Mouse (Mus musculus) cerebellum, postnatal 14 days (tissue): ENCODE results near the gene Sugt1.

Experiments used
- DNase-seq, 2 experiments: peaks; one replicate each; pipeline ENCODE4 v3.0.0; 2021; ENCODE audit warnings: mixed read lengths in 2 of 2

The Sugt1 gene

DNA sequence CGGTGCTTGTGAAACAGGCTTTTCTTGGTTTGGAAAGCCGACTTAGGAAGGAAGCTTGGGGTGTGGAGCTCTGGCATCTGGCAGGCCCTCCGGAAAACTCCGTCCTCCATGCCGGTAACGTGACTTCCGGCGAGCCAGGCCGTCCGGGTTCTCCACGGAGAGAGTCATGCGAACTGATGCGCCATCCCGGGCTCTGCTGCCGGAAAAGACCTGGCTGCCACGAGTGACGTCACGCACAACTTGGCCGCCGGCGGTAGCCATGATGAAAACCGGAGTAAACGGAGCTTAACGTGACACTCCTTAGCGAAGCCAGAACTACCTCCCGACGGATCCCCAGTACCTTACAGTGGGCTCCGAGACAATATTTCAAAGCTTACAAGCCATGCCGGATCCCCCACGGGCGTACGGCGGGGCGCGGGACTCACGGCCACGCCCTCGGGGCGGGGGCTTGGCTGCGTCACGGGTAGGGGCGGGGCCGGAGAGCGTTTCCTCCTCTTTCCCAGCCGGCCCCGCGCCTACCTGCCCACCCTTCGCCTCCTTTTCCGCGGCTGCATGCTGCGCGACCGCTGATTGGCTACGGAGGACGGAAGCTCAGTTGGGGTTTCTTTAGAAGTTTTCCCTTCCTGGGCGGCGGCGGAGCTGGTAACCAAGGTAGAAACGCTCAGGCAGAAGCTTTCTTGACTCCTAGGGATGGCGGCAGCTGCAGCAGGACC is at the start of gene Sugt1:
Gene Sugt1, plus strand, starts transcription at position 553 of the 713 bp plus-strand sequence.
- DNase-seq: peak; percentile 98

DNA sequence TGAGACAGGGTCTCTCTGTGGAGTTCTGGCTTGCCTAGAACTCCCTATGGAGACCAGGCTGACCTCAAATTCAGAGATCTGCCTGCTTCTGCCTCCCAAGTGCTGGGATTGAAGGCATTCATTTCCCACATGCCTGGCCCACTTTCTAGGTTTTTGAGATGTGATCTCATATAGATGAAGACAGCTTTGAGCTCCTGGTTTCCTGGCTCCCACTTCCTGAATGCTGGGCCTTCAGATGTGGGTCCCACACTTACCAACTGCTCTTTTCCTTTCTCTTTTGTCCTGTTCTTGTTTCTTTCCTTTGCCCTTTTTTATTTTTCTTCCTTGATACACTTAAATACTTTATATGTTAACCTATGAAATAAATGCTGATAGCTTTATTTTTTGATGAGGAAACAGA is 49.6 kb upstream of the Sugt1 start:
- no peak for DNase-seq

DNA sequence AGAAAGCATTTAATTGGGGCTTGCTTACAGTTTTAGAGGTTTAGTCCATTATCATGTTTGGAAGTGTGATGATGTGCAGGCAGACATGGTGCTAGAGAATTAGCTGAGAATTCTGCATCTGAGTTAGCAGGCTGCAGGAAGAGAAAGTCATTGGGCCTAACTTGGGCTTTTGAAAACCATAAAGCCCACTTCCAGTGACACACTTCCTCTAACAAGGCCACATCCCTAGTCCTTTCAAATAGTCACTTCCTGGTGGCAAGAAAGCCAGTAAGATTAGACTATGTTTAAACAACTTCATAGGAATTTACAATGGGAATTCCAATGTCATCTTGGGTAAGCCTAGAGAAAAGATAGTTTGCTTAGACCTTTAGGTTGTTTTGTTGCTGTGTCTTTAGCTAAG is 45.9 kb upstream of the Sugt1 start:
- DNase-seq: no peak

GRCm38 (mm10) chr14:79549343-79549742 is 38.1 kb upstream of the Sugt1 start:
- no peak for DNase-seq

- DNase-seq: no peak
Observed at GRCm38 (mm10) chr14:79551929-79552328, 35.6 kb upstream of the Sugt1 start.

DNA sequence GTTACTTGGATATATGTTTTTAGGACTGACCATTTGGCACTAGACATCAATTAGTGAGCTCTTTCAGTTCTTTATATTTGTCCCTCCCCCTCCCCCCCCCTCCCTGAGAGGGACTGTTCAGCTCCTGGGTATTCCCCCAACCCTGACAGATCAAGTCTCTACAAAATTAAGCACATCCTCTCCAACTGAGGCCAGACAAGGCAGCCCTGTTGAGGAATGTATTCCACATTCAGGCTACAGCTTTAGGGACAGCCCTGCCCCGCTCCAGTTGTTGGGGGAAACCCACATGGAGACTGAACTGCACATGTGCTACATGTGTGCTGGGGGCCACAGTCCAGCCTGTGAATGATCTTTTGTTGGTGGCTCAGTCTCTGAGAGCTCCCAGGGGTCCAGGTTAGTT is 34.6 kb upstream of the Sugt1 start:
- no peak for DNase-seq

DNA sequence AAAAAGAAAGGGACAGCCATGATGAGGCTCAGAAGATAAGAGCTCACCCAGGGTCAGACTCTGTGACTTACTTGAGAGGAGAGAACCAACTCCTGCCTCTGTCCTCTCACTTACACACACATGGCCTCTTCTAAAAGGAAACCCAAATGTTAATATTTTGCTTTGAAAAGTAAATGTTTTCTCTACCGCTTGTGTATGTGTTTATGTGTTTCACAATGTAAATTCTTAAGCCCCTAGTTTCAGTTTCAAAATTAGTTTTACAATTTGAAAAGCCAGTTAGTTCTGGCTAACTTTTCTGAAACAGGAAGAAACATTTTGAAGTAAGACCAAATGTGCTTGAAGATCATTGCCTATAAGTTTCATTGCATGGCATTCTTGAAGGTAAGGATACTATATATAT is 29.7 kb upstream of the Sugt1 start:
- DNase-seq: no peak

GRCm38 (mm10) chr14:79562745-79563144 is 24.7 kb upstream of the Sugt1 start:
- peak; percentile 63 to 79 for DNase-seq

DNA sequence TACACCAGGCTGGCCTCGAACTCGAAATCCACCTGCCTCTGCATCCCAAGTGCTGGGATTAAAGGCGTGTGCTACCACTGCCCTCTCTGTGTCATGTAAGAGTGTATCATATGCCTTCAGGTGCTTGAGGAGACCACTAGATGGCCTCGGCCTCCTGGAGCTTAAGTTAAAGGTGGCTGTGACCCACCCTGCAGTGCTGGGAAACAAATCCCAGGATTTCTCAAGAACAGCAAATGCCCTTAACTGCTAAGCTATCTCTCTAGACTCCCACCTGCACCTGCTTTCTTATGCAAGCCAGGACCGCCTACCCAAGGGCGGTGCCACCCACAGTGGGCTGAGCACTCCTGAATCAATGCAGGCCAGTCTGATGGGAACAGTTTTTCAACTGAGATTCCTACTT is 22.7 kb upstream of the Sugt1 start:
- no peak for DNase-seq

- no peak for DNase-seq
Observed at GRCm38 (mm10) chr14:79573482-79574191, 13.9 kb upstream of the Sugt1 start.

DNA sequence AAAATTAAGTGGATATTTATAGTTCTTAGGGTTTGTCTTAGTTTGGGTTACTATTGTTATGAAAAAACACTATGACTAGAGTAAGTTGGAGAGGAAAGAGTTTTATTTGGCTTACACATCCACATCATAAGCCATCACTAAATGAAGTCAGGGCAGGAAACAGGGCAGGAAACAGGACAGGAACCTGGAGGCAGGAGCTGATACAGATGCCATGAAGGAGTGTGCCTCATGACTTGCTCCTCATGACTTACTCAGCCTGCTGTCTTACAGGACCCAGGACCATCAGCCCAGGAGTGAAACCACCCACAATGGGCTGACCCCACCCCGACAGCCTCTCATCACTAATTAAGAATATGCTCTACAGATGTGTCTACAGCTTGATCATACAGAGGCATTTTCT is 13.1 kb upstream of the Sugt1 start:
- no peak for DNase-seq

- no peak for DNase-seq
Observed at GRCm38 (mm10) chr14:79583526-79584245, 3.8 kb upstream of the Sugt1 start.

GRCm38 (mm10) chr14:79586499-79587138 is 872 bp upstream of the Sugt1 start:
- DNase-seq: peak in 1 of 2 experiments; percentile 14

GRCm38 (mm10) chr14:79587852-79588229 is 350 bp downstream of the Sugt1 start:
- DNase-seq: no peak

- peak; percentile 31 to 40 for DNase-seq
Observed at GRCm38 (mm10) chr14:79588534-79588951, 1.1 kb downstream of the Sugt1 start.

GRCm38 (mm10) chr14:79589401-79589800 is 1.9 kb downstream of the Sugt1 start:
- DNase-seq: no peak

- no peak for DNase-seq
Observed at GRCm38 (mm10) chr14:79590916-79591315, 3.4 kb downstream of the Sugt1 start.

GRCm38 (mm10) chr14:79591611-79592010 is 4.1 kb downstream of the Sugt1 start:
- DNase-seq: no peak

DNA sequence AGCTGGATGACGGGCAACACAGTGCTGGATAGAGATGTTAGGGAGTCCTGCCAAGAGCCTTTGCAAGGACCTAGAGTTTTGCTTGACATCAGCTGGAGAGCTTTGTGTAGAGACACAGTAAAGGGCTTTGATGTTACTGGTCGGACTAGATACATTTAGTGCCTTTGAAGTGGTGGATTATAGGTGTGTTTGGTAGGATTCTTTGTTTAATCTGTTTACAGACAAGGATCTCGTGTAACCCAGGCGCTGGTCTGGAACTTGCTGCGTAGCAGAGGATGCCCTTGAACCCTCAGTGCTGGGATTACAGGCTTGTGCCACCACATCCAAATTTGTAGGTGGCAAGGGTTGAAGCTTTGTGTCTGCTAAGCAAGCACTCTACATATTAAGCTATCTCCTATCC is 6.6 kb downstream of the Sugt1 start:
- no peak for DNase-seq

DNA sequence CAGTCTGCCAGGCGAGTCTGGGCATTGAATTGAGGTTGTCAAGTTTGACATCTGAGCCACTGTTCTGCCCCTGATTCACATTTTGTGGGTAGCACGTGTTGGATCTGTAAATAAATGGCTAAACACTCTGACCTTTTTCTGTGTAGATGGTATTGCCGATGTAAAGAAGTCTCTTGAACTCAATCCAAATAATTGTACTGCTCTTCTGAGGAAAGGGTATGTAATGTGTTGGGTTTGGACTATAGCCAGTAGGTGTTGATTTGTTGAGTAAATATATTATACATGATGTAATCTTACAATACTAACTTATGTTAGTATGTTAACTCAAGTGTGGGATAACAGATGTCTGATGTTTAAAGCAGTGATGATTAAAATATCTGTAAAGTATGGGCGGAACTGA is 9.1 kb downstream of the Sugt1 start:
- DNase-seq: no peak

DNA sequence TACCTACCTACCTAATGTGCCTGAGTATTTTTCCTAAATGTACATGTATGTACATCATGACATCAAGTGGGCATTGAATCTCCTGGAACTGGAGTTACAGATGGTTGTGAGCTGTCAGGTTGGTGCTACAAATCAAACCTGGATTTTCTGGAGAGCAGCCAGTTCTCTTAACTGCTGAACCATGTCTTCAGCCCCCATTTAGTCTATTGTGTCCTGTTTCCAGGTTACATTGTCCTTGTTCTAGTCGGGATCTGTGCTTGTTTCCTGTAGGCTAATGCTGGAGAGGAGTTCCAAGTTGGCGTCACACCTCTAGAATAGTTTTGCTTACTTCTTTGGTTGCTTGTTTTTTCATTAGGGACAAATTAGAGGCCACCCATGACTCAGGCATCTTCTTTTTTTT is 18.4 kb downstream of the Sugt1 start:
- DNase-seq: no peak

- DNase-seq: no peak
Observed at GRCm38 (mm10) chr14:79606392-79606791, 18.9 kb downstream of the Sugt1 start.

DNA sequence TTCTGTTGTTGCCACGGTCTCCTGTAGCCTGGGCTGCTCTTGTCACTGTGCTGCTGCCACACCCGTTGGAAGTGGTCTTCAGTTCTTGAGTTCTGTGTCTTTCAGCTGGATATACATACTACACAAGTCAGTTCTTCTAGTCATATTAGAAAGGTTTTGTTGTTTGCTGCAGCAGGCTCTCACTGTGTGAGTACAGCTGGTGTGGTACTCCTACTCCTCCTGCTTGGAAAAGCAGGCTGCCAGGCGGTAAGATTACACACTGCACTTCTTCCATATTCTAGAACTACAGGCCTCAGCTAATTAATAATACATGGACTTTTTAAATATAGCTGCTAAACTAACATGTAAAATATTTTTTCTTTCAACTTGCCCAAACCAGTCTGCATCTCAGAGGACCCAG is 19.4 kb downstream of the Sugt1 start:
- DNase-seq: no peak
